Mouse (Mus musculus) myocyte (in vitro differentiated cells): ENCODE results near the gene Hs3st5. TPM values are rescaled to one million over a fixed set of nuclear protein-coding genes. Genes with fewer than 3 reads are reported as not detected.

ENCODE experiments used
- H3K27me3 ChIP-seq: one replicate; pipeline ENCODE4 v1.6.1; 2011; ENCODE audit not compliant: control insufficient read depth, insufficient read depth, insufficient read length
- H3K36me3 ChIP-seq: one replicate; pipeline ENCODE4 v1.6.1; 2011; ENCODE audit not compliant: control insufficient read depth, insufficient read depth
- H3K4me2 ChIP-seq: one replicate; pipeline ENCODE4 v1.6.1; 2011; ENCODE audit warnings: low read depth, control low read depth
- H3K4me3 ChIP-seq: one replicate; pipeline ENCODE4 v1.5.1; 2011; ENCODE audit warnings: mild to moderate bottlenecking, control low read depth, moderate library complexity
- H3K79me2 ChIP-seq: one replicate; pipeline ENCODE4 v1.6.1; 2011; ENCODE audit not compliant: control insufficient read depth, insufficient read depth
- H3ac ChIP-seq: one replicate; pipeline ENCODE4 v1.6.1; 2011; ENCODE audit not compliant: control insufficient read depth, insufficient read length
- CEBPB ChIP-seq: IDR thresholded peaks from 2 replicates; pipeline ENCODE4 v1.6.1; 2011; ENCODE audit warnings: mild to moderate bottlenecking, moderate library complexity; ENCODE audit not compliant: poor library complexity, insufficient read depth, severe bottlenecking
- E2F4 ChIP-seq: IDR thresholded peaks from one replicate; pipeline ENCODE4 v1.6.1; 2011; ENCODE audit warnings: mild to moderate bottlenecking, control low read depth, moderate library complexity; ENCODE audit not compliant: insufficient read depth
- MAX ChIP-seq: IDR thresholded peaks from one replicate; pipeline ENCODE4 v1.6.1; 2011; ENCODE audit warnings: low read depth, mild to moderate bottlenecking, control low read depth
- MYOD1 ChIP-seq, 3 experiments: IDR thresholded peaks; one replicate each; pipeline ENCODE4 v1.6.1; 2011; ENCODE audit warnings: control low read depth in 2 of 3, low read depth in 2 of 3, mild to moderate bottlenecking in 2 of 3, moderate library complexity in 1 of 3; ENCODE audit not compliant: insufficient read length in 2 of 3, control insufficient read depth in 1 of 3
- MYOG ChIP-seq, 3 experiments: IDR thresholded peaks; one replicate each; pipeline ENCODE4 v1.6.1; 2011; ENCODE audit warnings: control low read depth in 2 of 3, low read depth in 2 of 3, mild to moderate bottlenecking in 2 of 3; ENCODE audit not compliant: insufficient read length in 2 of 3, control insufficient read depth in 1 of 3, insufficient read depth in 1 of 3
- POLR2A ChIP-seq: IDR thresholded peaks from one replicate; pipeline ENCODE4 v1.6.1; 2011; ENCODE audit warnings: low read depth, mild to moderate bottlenecking, control low read depth, moderate library complexity; ENCODE audit not compliant: insufficient read length
- POLR2AphosphoS2 ChIP-seq: IDR thresholded peaks from one replicate; pipeline ENCODE4 v1.6.1; 2011; ENCODE audit warnings: low read depth, control low read depth; ENCODE audit not compliant: insufficient read length
- REST ChIP-seq: IDR thresholded peaks from one replicate; pipeline ENCODE4 v1.6.1; 2011; ENCODE audit warnings: mild to moderate bottlenecking, control low read depth, moderate library complexity; ENCODE audit not compliant: insufficient read depth, insufficient read length
- SRF ChIP-seq: IDR thresholded peaks from one replicate; pipeline ENCODE4 v1.6.1; 2011; ENCODE audit warnings: low read depth; ENCODE audit not compliant: control insufficient read depth, insufficient read length
- TCF12 ChIP-seq: IDR thresholded peaks from one replicate; pipeline ENCODE4 v1.6.1; 2011; ENCODE audit warnings: mild to moderate bottlenecking, control low read depth; ENCODE audit not compliant: poor library complexity, insufficient read depth, severe bottlenecking
- TCF3 ChIP-seq: IDR thresholded peaks from one replicate; pipeline ENCODE4 v1.6.1; 2011; ENCODE audit warnings: low read depth, control low read depth; ENCODE audit not compliant: insufficient read length
- USF1 ChIP-seq: IDR thresholded peaks from one replicate; pipeline ENCODE4 v1.6.1; 2011; ENCODE audit warnings: low read depth, mild to moderate bottlenecking, control low read depth, moderate library complexity
- polyA plus RNA-seq: library from polyadenylated mRNA; unstranded; fragments of >200 nt; fragmentation: generic; extraction: Trizol; gene quantifications from one replicate; pipeline ENCODE4 v1.2.1, GENCODE M21; 2012; ENCODE audit warnings: missing spikeins

Gene Hs3st5
- polyA plus RNA-seq, 1 experiment: 0.31 TPM

- TF ChIP-seq MYOD1 (IDR thresholded peaks at IDR 0.05; ENCODE audit: control insufficient read depth in 1 of 3, insufficient read length in 2 of 3, low read depth in 2 of 3): no peak
- no peak for TF ChIP-seq TCF12
- TF ChIP-seq REST: no peak
- no peak for TF ChIP-seq MYOG (IDR thresholded peaks at IDR 0.05; ENCODE audit: control insufficient read depth in 1 of 3, insufficient read depth in 1 of 3, insufficient read length in 2 of 3, low read depth in 2 of 3)
- TF ChIP-seq CEBPB: no peak
- no peak for TF ChIP-seq SRF
- no peak for TF ChIP-seq POLR2AphosphoS2
- no peak for TF ChIP-seq E2F4
- TF ChIP-seq TCF3: no peak
- no peak for TF ChIP-seq MAX
- no peak for TF ChIP-seq USF1
- no peak for TF ChIP-seq POLR2A
- Histone ChIP-seq H3K79me2 (no peaks in the 10 kb centered on the region), H3ac (no peak overlapping the region), H3K36me3 (no peaks in the 10 kb centered on the region), H3K27me3 (no peaks in the 10 kb centered on the region), H3K4me2 (no peak overlapping the region), H3K4me3 (no peak overlapping the region)
Measured at GRCm38 (mm10) chr10:36805265-36805664, 298.7 kb downstream of the Hs3st5 start.

GRCm38 (mm10) chr10:36805788-36806187, 299.2 kb downstream of the Hs3st5 start:
- TF ChIP-seq MAX: no peak
- TF ChIP-seq MYOG (IDR thresholded peaks at IDR 0.05; ENCODE audit: control insufficient read depth in 1 of 3, insufficient read depth in 1 of 3, insufficient read length in 2 of 3, low read depth in 2 of 3): no peak
- TF ChIP-seq CEBPB: no peak
- no peak for TF ChIP-seq TCF12
- no peak for TF ChIP-seq SRF
- no peak for TF ChIP-seq USF1
- TF ChIP-seq POLR2AphosphoS2: no peak
- no peak for TF ChIP-seq MYOD1 (IDR thresholded peaks at IDR 0.05; ENCODE audit: control insufficient read depth in 1 of 3, insufficient read length in 2 of 3, low read depth in 2 of 3)
- TF ChIP-seq POLR2A: no peak
- TF ChIP-seq REST: no peak
- TF ChIP-seq E2F4: no peak
- TF ChIP-seq TCF3: no peak
- Histone ChIP-seq H3ac (no peak overlapping the region), H3K36me3 (no peaks in the 10 kb centered on the region), H3K79me2 (no peaks in the 10 kb centered on the region), H3K4me3 (no peak overlapping the region), H3K27me3 (no peaks in the 10 kb centered on the region), H3K4me2 (no peak overlapping the region)

GRCm38 (mm10) chr10:36807007-36807406, 300.4 kb downstream of the Hs3st5 start:
- TF ChIP-seq E2F4 (no peak), MAX (no peak), TCF12 (no peak), TCF3 (no peak), POLR2AphosphoS2 (no peak), REST (no peak), SRF (no peak), MYOD1 (IDR thresholded peaks at IDR 0.05; ENCODE audit: control insufficient read depth in 1 of 3, insufficient read length in 2 of 3, low read depth in 2 of 3) (no peak), CEBPB (no peak), POLR2A (no peak), MYOG (IDR thresholded peaks at IDR 0.05; ENCODE audit: control insufficient read depth in 1 of 3, insufficient read depth in 1 of 3, insufficient read length in 2 of 3, low read depth in 2 of 3) (no peak), USF1 (no peak)
- no peaks in the 10 kb centered on the region for H3K79me2 ChIP-seq
- no peak overlapping the region for H3ac ChIP-seq
- H3K4me2 ChIP-seq: no peak overlapping the region
- H3K36me3 ChIP-seq: no peaks in the 10 kb centered on the region
- H3K27me3 ChIP-seq: no peaks in the 10 kb centered on the region
- no peak overlapping the region for H3K4me3 ChIP-seq

GRCm38 (mm10) chr10:36818867-36819266, 312.3 kb downstream of the Hs3st5 start:
- TF ChIP-seq POLR2AphosphoS2: no peak
- TF ChIP-seq REST: no peak
- no peak for TF ChIP-seq POLR2A
- TF ChIP-seq E2F4: no peak
- no peak for TF ChIP-seq MAX
- no peak for TF ChIP-seq MYOD1 (IDR thresholded peaks at IDR 0.05; ENCODE audit: control insufficient read depth in 1 of 3, insufficient read length in 2 of 3, low read depth in 2 of 3)
- TF ChIP-seq SRF: no peak
- TF ChIP-seq TCF3: no peak
- no peak for TF ChIP-seq USF1
- no peak for TF ChIP-seq CEBPB
- no peak for TF ChIP-seq MYOG (IDR thresholded peaks at IDR 0.05; ENCODE audit: control insufficient read depth in 1 of 3, insufficient read depth in 1 of 3, insufficient read length in 2 of 3, low read depth in 2 of 3)
- TF ChIP-seq TCF12: no peak
- Histone ChIP-seq H3K27me3 (no peaks in the 10 kb centered on the region), H3K4me3 (no peak overlapping the region), H3K79me2 (no peaks in the 10 kb centered on the region), H3K36me3 (no peaks in the 10 kb centered on the region), H3K4me2 (no peak overlapping the region), H3ac (no peak overlapping the region)
